Mouse (Mus musculus) layer of hippocampus, postnatal 10 days (tissue): ENCODE data around the gene Pard3b. TPM values are rescaled to one million over a fixed set of nuclear protein-coding genes. Genes with fewer than 3 reads are reported as not detected.
"Not testable (repeated sequence)": the region's sequence is repeated elsewhere in the genome, so short reads cannot be mapped to it uniquely, and the experiment has no call there.

Experiments used
- DNase-seq, 2 experiments: peaks; one replicate each; pipeline ENCODE4 v3.0.0; 2021; ENCODE audit warnings: low spot score in 2 of 2
- total RNA-seq, 2 experiments: library from RNA; stranded (reverse); gene quantifications; 2 replicates each; pipeline ENCODE4 v1.2.3; 2021

Pard3b gene
- total RNA-seq, 2 experiments from 2014 or later: 8.2 to 11.4 TPM

DNA sequence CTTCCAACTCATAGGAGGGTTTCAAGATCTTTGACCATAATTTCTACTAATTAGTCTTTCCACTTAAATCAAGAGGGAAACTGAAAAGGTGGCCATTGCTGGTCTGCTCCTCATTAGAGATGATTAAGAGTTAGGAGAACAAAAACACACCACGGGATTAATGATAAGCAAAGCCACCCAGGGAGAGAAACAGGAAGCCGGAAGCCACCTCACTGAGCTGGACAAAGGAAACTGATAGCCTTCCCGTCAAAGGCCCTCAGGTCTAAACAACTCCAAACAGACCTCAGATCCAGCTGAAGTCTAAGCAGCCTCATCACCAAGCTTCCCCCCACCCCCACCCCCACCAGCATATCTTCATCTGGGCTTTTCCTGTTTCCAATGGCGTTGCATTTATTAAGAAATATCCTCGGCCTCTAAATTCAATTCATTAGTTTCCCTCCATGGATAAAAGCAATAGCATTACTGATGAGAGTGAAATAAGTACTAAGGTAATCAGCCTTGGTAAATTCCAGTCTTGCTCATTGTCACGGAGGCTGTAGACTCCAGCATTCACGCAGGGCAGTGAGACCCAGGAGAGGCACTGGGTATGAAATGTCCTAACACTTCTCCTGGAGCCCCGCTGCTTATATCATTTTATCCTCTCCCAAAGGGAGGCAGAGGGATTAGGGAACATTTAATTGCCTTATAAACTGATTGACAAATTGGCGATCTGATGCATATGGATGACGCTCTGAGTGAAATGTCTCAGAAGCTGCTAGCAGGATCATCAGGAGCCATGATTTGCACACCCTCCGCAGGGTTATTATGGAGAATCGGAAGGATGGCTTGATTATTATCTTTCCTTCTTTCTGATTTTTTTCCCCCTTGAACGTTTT, 925.9 kb downstream of the Pard3b start:
- no peak for DNase-seq

GRCm38 (mm10) chr1:62565120-62565809, 926.6 kb downstream of the Pard3b start:
- DNase-seq: no peak

- DNase-seq: no peak
These were observed 928.0 kb downstream of the Pard3b start for GRCm38 (mm10) chr1:62566596-62566995.

- DNase-seq: no peak
These were observed 938.4 kb downstream of the Pard3b start for GRCm38 (mm10) chr1:62576939-62577590.

DNA sequence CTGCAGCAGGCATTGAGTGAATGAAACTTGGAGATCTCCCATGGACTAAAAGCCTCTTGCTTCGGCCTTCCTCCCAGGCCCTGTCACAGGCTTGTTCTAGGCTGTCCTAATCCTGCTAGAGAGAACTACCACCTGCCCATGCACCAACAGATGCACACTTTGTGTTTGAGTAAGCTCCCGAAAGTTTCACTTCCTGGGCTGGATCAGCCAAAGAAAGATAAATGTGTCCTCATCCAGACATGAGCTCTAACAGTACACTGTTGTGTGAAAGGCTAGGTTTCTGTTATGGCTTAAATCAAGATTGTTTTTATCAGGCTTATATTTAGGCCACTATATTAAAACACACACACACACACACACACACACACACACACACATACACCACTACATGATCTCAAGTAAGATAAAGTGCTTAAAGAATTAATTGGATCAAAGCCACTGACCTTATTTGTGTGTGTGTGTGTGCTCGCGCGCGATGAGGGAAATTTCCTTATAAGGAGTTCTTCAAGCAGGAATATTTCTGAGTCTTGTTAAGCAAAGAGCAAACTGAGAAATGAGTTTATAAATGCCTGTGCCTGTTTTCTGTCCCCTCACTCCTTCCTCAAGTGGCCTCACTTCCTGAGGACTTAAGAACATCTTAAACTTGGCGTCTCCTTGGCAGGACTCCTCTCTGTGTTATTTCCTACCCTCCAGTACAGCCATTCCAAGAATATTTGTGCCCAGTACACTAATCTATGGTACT, 940.6 kb downstream of the Pard3b start:
- no peak for DNase-seq

DNA sequence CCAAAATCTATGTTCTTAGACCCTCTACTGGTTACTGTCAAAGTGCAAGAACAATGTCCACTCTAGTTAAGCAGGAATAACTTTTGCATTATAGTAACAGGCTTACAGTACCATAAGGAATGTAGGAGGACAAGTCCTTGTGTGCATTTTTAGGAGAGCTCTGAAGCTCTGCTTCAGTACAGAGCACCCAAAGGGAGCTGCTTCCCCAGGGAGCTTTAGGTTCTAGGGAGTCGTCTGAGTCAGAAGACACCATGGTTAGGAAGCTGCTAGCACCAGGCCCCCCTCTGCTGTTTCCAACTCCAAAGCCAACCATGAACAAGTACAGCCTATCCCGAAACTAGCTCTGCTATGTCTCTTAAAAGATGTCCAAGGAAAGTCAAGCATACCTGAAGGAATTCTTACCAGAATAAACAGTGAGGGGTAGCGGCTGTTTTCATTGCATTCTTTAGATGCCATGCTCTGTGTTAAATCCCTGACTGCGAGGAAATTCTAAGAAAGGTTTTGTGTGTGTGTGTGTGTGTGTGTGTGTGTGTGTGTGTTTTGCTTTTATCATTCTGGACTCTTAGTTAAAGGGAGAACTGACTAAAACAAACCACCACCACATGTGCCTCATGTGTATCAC, 941.8 kb downstream of the Pard3b start:
- DNase-seq: no peak

GRCm38 (mm10) chr1:62582476-62582875, 943.9 kb downstream of the Pard3b start:
- DNase-seq: no peak

DNA sequence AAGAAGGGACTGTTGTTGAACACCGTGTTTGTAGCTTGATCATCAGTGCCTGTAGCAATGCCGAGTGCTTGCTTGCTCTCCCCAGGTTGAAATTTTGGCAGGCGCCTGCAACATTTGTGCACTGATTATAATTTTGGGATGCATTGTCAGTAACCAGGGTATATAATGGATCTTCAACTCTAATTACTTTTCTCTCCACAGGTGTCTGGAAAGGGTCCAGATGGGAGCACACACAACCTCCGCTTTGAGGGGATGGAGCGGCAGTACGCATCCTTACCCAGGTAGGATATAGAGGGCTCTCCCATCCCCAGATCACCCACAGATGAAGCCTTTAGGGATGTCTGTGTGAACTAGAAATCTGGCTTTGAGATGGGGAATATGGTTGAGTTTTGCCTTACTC, 948.9 kb downstream of the Pard3b start:
- peak; percentile 28 to 39 for DNase-seq

- no peak for DNase-seq
These were observed 952.8 kb downstream of the Pard3b start for GRCm38 (mm10) chr1:62591296-62592031.

GRCm38 (mm10) chr1:62595401-62595800, 956.8 kb downstream of the Pard3b start:
- no peak for DNase-seq

GRCm38 (mm10) chr1:62597751-62598400, 959.3 kb downstream of the Pard3b start:
- peak; percentile 39 to 52 for DNase-seq

- no peak for DNase-seq
These were observed 959.9 kb downstream of the Pard3b start for GRCm38 (mm10) chr1:62598551-62598950.

GRCm38 (mm10) chr1:62604644-62605043, 966.0 kb downstream of the Pard3b start:
- DNase-seq: not testable (repeated sequence)

GRCm38 (mm10) chr1:62618109-62618665, 979.6 kb downstream of the Pard3b start:
- DNase-seq: no peak

DNA sequence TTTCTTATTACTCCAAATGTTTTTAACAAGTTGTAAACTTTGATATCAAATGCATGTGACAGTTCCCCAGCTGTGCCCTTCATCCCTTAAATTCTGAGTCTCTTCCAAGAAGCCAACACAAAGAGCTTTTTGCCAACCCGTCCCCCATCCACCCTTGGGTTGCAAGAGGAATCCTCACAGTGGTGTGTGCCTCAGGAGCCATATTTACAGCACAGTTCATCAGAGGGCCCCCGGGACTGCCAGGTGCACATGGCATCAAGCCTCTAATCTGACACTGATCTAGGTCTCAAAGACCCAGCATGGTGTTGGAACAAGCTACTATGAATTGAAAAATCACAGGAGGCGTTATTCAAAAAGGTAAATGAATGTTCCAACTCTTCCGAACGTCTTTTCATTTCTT, 980.8 kb downstream of the Pard3b start:
- DNase-seq: no peak

- no peak for DNase-seq
These were observed 983.8 kb downstream of the Pard3b start for GRCm38 (mm10) chr1:62622447-62622846.

DNA sequence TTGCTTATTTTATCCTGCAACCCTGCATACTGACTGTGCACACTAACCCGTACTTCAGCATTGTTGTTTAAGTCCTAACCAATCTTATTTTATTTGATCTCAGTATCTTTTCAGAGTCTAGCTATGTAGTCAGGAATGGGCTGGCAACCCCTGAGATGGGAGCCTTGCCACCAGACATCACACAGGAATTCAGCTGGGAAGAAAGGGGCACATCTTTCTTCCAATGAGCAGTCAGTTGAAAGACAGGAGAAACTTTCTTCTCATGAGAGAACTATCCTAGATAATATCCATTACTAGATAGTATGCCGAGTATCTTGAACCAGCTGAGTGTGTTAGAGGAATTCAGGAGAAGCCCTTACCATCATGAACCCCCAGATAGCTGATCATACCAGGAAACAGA, 985.5 kb downstream of the Pard3b start:
- DNase-seq: no peak

GRCm38 (mm10) chr1:62624836-62625235, 986.2 kb downstream of the Pard3b start:
- no peak for DNase-seq

GRCm38 (mm10) chr1:62625332-62625731, 986.7 kb downstream of the Pard3b start:
- DNase-seq: no peak
